Mouse (Mus musculus): ENCODE results near the gene Raver1.

Gene Raver1

GRCm38 (mm10) chr9:21041308-21041707 is 50.5 kb downstream of the Raver1 start:
- peaks cover 44% of the 10 kb centered on the region for H3K27me3 ChIP-seq (ENCODE audit: insufficient read depth, low read length)
- no peaks in the 10 kb centered on the region for H3K9me3 ChIP-seq (ENCODE audit: low read length)

GRCm38 (mm10) chr9:21039779-21040178 is 52.0 kb downstream of the Raver1 start:
- TF ChIP-seq POU5F1 (IDR thresholded peaks at IDR 0.05; ENCODE audit: borderline replicate concordance, low read length) (no peak), CTCF (conservative IDR thresholded peaks at IDR 0.05; ENCODE audit: low read length) (no peak), NANOG (IDR thresholded peaks at IDR 0.05; ENCODE audit: borderline replicate concordance, low read length) (no peak)
- Histone ChIP-seq H3K4me1 (replicated peaks; ENCODE audit: low read depth, low read length) (peaks cover 48% of the 10 kb centered on the region), H3K9me3 (ENCODE audit: low read length) (no peaks in the 10 kb centered on the region)

More at GRCm38 (mm10) chr9:21041308-21041707, 50.5 kb downstream of the Raver1 start:
- Histone ChIP-seq H3K36me3 (ENCODE audit: insufficient read depth, low read length) (no peaks in the 10 kb centered on the region), H3K4me1 (replicated peaks; ENCODE audit: low read depth, low read length) (peaks cover 37% of the 10 kb centered on the region), H3K4me3 (replicated peaks; ENCODE audit: low read length) (no peak overlapping the region)
- no peak for TF ChIP-seq POU5F1 (IDR thresholded peaks at IDR 0.05; ENCODE audit: borderline replicate concordance, low read length)
- no peak for TF ChIP-seq NANOG (IDR thresholded peaks at IDR 0.05; ENCODE audit: borderline replicate concordance, low read length)
- no peak for TF ChIP-seq CTCF (conservative IDR thresholded peaks at IDR 0.05; ENCODE audit: low read length)

GRCm38 (mm10) chr9:21037481-21037891 is 54.3 kb downstream of the Raver1 start:
- H3K4me3 ChIP-seq (replicated peaks; ENCODE audit: low read length) = peak overlapping the region; percentile 72
- no peaks in the 10 kb centered on the region for H3K9me3 ChIP-seq (ENCODE audit: low read length)
- no peaks in the 10 kb centered on the region for H3K36me3 ChIP-seq (ENCODE audit: insufficient read depth, low read length)
- TF ChIP-seq CTCF (conservative IDR thresholded peaks at IDR 0.05; ENCODE audit: low read length) (no peak), NANOG (IDR thresholded peaks at IDR 0.05; ENCODE audit: borderline replicate concordance, low read length) (no peak), POU5F1 (IDR thresholded peaks at IDR 0.05; ENCODE audit: borderline replicate concordance, low read length) (no peak)
- peaks cover 79% of the 10 kb centered on the region for H3K27me3 ChIP-seq (ENCODE audit: insufficient read depth, low read length)
- H3K4me1 ChIP-seq (replicated peaks; ENCODE audit: low read depth, low read length) = peaks cover 68% of the 10 kb centered on the region

More at GRCm38 (mm10) chr9:21039779-21040178, 52.0 kb downstream of the Raver1 start:
- Histone ChIP-seq H3K4me3 (replicated peaks; ENCODE audit: low read length) (no peak overlapping the region), H3K27me3 (ENCODE audit: insufficient read depth, low read length) (peaks cover 59% of the 10 kb centered on the region), H3K36me3 (ENCODE audit: insufficient read depth, low read length) (no peaks in the 10 kb centered on the region)

- no peak for TF ChIP-seq NANOG (IDR thresholded peaks at IDR 0.05; ENCODE audit: borderline replicate concordance, low read length)
- no peak for TF ChIP-seq CTCF (conservative IDR thresholded peaks at IDR 0.05; ENCODE audit: low read length)
- no peak for TF ChIP-seq POU5F1 (IDR thresholded peaks at IDR 0.05; ENCODE audit: borderline replicate concordance, low read length)
- H3K9me3 ChIP-seq (ENCODE audit: low read length) = no peaks in the 10 kb centered on the region
- peak overlapping the region; percentile 72 for H3K4me3 ChIP-seq (replicated peaks; ENCODE audit: low read length)
- peaks cover 72% of the 10 kb centered on the region for H3K4me1 ChIP-seq (replicated peaks; ENCODE audit: low read depth, low read length)
- H3K27me3 ChIP-seq (ENCODE audit: insufficient read depth, low read length) = peaks cover 87% of the 10 kb centered on the region
- no peaks in the 10 kb centered on the region for H3K36me3 ChIP-seq (ENCODE audit: insufficient read depth, low read length)
Measured at GRCm38 (mm10) chr9:21036666-21037065, 55.1 kb downstream of the Raver1 start.

GRCm38 (mm10) chr9:21036161-21036560 is 55.6 kb downstream of the Raver1 start:
- peak overlapping the region; percentile 72 for H3K4me3 ChIP-seq (replicated peaks; ENCODE audit: low read length)
- peaks cover 72% of the 10 kb centered on the region for H3K4me1 ChIP-seq (replicated peaks; ENCODE audit: low read depth, low read length)
- TF ChIP-seq CTCF (conservative IDR thresholded peaks at IDR 0.05; ENCODE audit: low read length) (no peak), POU5F1 (IDR thresholded peaks at IDR 0.05; ENCODE audit: borderline replicate concordance, low read length) (no peak), NANOG (IDR thresholded peaks at IDR 0.05; ENCODE audit: borderline replicate concordance, low read length) (no peak)
- no peaks in the 10 kb centered on the region for H3K36me3 ChIP-seq (ENCODE audit: insufficient read depth, low read length)
- peaks cover 87% of the 10 kb centered on the region for H3K27me3 ChIP-seq (ENCODE audit: insufficient read depth, low read length)
- H3K9me3 ChIP-seq (ENCODE audit: low read length) = no peaks in the 10 kb centered on the region

- H3K9me3 ChIP-seq (ENCODE audit: low read length) = no peaks in the 10 kb centered on the region
- peak overlapping the region; percentile 72 for H3K4me3 ChIP-seq (replicated peaks; ENCODE audit: low read length)
- no peak for TF ChIP-seq NANOG (IDR thresholded peaks at IDR 0.05; ENCODE audit: borderline replicate concordance, low read length)
- TF ChIP-seq CTCF (conservative IDR thresholded peaks at IDR 0.05; ENCODE audit: low read length) = no peak
- TF ChIP-seq POU5F1 (IDR thresholded peaks at IDR 0.05; ENCODE audit: borderline replicate concordance, low read length) = no peak
- H3K4me1 ChIP-seq (replicated peaks; ENCODE audit: low read depth, low read length) = peaks cover 76% of the 10 kb centered on the region
- H3K27me3 ChIP-seq (ENCODE audit: insufficient read depth, low read length) = peaks cover 86% of the 10 kb centered on the region
- H3K36me3 ChIP-seq (ENCODE audit: insufficient read depth, low read length) = no peaks in the 10 kb centered on the region
Measured at GRCm38 (mm10) chr9:21035586-21035985, 56.2 kb downstream of the Raver1 start.

- H3K36me3 ChIP-seq (ENCODE audit: insufficient read depth, low read length) = no peaks in the 10 kb centered on the region
- H3K27me3 ChIP-seq (ENCODE audit: insufficient read depth, low read length) = peaks cover 76% of the 10 kb centered on the region
- H3K9me3 ChIP-seq (ENCODE audit: low read length) = no peaks in the 10 kb centered on the region
- peak overlapping the region; percentile 72 for H3K4me3 ChIP-seq (replicated peaks; ENCODE audit: low read length)
- TF ChIP-seq NANOG (IDR thresholded peaks at IDR 0.05; ENCODE audit: borderline replicate concordance, low read length) (no peak), POU5F1 (IDR thresholded peaks at IDR 0.05; ENCODE audit: borderline replicate concordance, low read length) (no peak), CTCF (conservative IDR thresholded peaks at IDR 0.05; ENCODE audit: low read length) (no peak)
- H3K4me1 ChIP-seq (replicated peaks; ENCODE audit: low read depth, low read length) = peaks cover 86% of the 10 kb centered on the region
Measured at GRCm38 (mm10) chr9:21034481-21035085, 57.2 kb downstream of the Raver1 start.

GRCm38 (mm10) chr9:21033136-21033535 is 58.7 kb downstream of the Raver1 start:
- Histone ChIP-seq H3K27me3 (ENCODE audit: insufficient read depth, low read length) (peaks cover 62% of the 10 kb centered on the region), H3K9me3 (ENCODE audit: low read length) (no peaks in the 10 kb centered on the region), H3K4me3 (replicated peaks; ENCODE audit: low read length) (peak overlapping the region; percentile 87), H3K36me3 (ENCODE audit: insufficient read depth, low read length) (peaks cover 9% of the 10 kb centered on the region), H3K4me1 (replicated peaks; ENCODE audit: low read depth, low read length) (peaks cover 93% of the 10 kb centered on the region)
- TF ChIP-seq POU5F1 (IDR thresholded peaks at IDR 0.05; ENCODE audit: borderline replicate concordance, low read length) = no peak
- no peak for TF ChIP-seq CTCF (conservative IDR thresholded peaks at IDR 0.05; ENCODE audit: low read length)
- no peak for TF ChIP-seq NANOG (IDR thresholded peaks at IDR 0.05; ENCODE audit: borderline replicate concordance, low read length)

Measured in E14TG2a.4 (cell line).